Mouse (Mus musculus) C2C12 (cell line): ENCODE measurements around the gene Tmem139.

ENCODE experiments used
- CEBPB ChIP-seq: IDR thresholded peaks from one replicate; pipeline ENCODE4 v1.6.1; 2011; ENCODE audit warnings: low read depth, mild to moderate bottlenecking, control low read depth, moderate library complexity
- CTCF ChIP-seq: IDR thresholded peaks from one replicate; pipeline ENCODE4 v1.5.1; 2011; ENCODE audit not compliant: control insufficient read depth, insufficient read depth, insufficient read length
- MAX ChIP-seq: IDR thresholded peaks from one replicate; pipeline ENCODE4 v1.6.1; 2011; ENCODE audit warnings: mild to moderate bottlenecking, control low read depth
- MYOG ChIP-seq: IDR thresholded peaks from one replicate; pipeline ENCODE4 v1.6.1; 2011; ENCODE audit not compliant: control insufficient read depth, insufficient read length; ENCODE audit errors: extremely low read depth
- USF1 ChIP-seq: IDR thresholded peaks from one replicate; pipeline ENCODE4 v1.6.1; 2011; ENCODE audit warnings: low read depth, mild to moderate bottlenecking, control low read depth, moderate library complexity

DNA sequence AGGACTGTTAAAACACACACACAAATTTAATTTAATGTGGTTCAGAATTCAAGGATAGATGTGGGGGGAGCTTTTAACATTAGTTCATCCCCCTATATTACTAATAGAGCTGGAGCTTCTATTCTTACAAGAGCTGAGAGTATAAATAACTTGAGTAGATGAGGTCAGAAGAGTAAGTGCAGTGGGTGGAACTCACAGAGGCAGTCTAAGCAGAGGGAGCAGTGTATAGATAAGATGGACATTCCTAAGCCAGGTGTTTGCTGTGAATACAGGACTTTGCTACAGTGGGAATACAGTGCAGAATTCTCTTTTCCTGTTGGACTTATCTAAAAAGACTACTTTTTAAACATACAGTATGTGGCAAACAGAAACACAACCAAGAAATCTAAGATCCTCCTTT, 9.0 kb downstream of the Tmem139 start:
- no peak for TF ChIP-seq CTCF
- TF ChIP-seq MYOG: no peak
- no peak for TF ChIP-seq USF1
- TF ChIP-seq MAX: no peak
- TF ChIP-seq CEBPB: no peak
